Mouse (Mus musculus) heart, adult 2 months (tissue): Measurements from ENCODE around the gene Ccdc57. TPM values are rescaled to one million over a fixed set of nuclear protein-coding genes. Genes with fewer than 3 reads are reported as not detected.

Experiments used
- DNase-seq, 2 experiments: peaks; one replicate each; pipeline ENCODE4 v3.0.0; 2021
- H3K27ac ChIP-seq: fragments of 200-600 bp; 2 replicates; pipeline ENCODE4 v1.8.1; 2022
- H3K27me3 ChIP-seq: fragments of 200-500 bp; 2 replicates; pipeline ENCODE4 v1.6.1; 2012; ENCODE audit warnings: mild to moderate bottlenecking, low read length, inconsistent platforms, mixed read lengths; ENCODE audit not compliant: control insufficient read depth, insufficient read depth
- H3K36me3 ChIP-seq: fragments of 200-500 bp; 2 replicates; pipeline ENCODE4 v1.6.1; 2012; ENCODE audit warnings: low read length, inconsistent platforms; ENCODE audit not compliant: control insufficient read depth, insufficient read depth
- H3K4me1 ChIP-seq: fragments of 200-500 bp; 2 replicates; pipeline ENCODE4 v1.6.1; 2011; ENCODE audit warnings: low read length; ENCODE audit not compliant: control insufficient read depth, insufficient read depth
- H3K4me3 ChIP-seq: fragments of 200-600 bp; 2 replicates; pipeline ENCODE4 v1.8.1; 2022
- H3K79me2 ChIP-seq: fragments of 200-500 bp; replicated peaks from 2 replicates; pipeline ENCODE4 v1.6.1; 2012; ENCODE audit warnings: mild to moderate bottlenecking, inconsistent platforms, low read length, moderate library complexity, mixed read lengths; ENCODE audit not compliant: control insufficient read depth, insufficient read depth
- H3K9ac ChIP-seq: fragments of 200-500 bp; 2 replicates; pipeline ENCODE4 v1.6.1; 2012; ENCODE audit warnings: low read depth, mild to moderate bottlenecking, control low read depth, inconsistent platforms, low read length, mixed read lengths
- CTCF ChIP-seq: fragments of 200-600 bp; IDR thresholded peaks from 2 replicates; pipeline ENCODE4 v1.8.1; 2022; ENCODE audit warnings: antibody characterized with exemption, mild to moderate bottlenecking, moderate library complexity
- EP300 ChIP-seq: fragments of 200-500 bp; IDR thresholded peaks from 2 replicates; pipeline ENCODE4 v1.6.1; 2011; ENCODE audit warnings: low read depth, low read length, control low read depth; ENCODE audit not compliant: insufficient read depth
- POLR2A ChIP-seq: fragments of 200-500 bp; IDR thresholded peaks from 2 replicates; pipeline ENCODE4 v1.6.1; 2011; ENCODE audit warnings: mild to moderate bottlenecking, low read depth, low read length, control low read depth; ENCODE audit not compliant: insufficient read depth
- WGBS: fragments of 180-500 bp; shearing (Covaris S2); methylation state at CpG from one replicate; pipeline ENCODE4 v1.1.7; 2018; 5-methylcytosine and 5-hydroxymethylcytosine counted together
- intact Hi-C: fragments of 180-260 bp; cut with DNase I; formaldehyde crosslinking; loops from one replicate; pipeline ENCODE4 v1.15.1; 2025
- polyA plus RNA-seq: library from polyadenylated mRNA; depleted of rRNA; stranded (reverse); fragments of >200 nt; gene quantifications from 2 replicates; pipeline ENCODE4 v1.2.3, GENCODE M21; 2012
- total RNA-seq, 2 experiments: library from RNA; stranded (reverse); gene quantifications; 2 replicates each; pipeline ENCODE4 v1.2.3; 2021

Gene Ccdc57
- total and polyA plus RNA-seq, 3 experiments: 0.86 to 1.3 (median 1.1) TPM

DNA sequence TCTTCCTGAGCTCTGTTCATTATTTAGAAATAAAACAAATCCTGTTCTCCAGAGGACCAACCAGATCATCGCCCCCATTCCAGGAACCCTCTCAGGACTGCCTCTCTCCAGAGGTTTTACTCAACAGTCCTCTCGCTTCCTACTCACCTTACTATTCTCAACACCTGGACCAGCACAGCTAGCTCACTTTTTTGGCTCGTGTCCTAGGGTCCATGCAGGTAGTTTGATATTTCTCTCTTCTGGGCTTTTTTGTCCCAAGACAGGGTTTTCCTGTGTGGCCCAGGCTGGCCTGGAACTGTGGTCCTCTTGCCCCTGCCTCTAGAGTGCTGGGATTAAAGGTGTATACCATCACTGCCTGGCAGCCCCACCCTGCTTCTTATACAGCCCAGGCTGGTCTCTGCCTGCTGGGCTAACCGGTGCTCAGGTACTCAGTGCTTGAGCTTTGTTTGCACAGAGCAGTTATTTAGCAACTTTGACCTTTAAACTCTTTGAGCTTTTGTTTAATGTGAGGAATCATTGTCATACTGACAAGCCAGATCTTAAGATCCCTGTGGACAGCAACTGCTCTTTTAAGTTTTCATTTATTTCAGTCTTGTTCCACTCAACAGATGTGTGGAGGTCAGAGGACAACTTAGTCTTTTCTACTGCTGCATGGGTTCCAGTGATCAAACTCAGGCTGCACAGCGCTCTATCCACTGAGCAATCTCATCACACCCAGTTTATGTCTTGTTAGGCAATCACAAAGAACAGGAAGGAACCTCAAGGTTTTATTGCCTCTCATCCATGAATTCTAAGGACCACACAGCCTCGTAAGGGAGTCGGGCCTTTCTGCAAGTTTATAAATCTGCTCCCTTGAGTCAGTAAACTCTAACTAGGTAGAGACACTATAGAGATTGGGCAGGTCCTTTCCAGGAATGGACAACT is 127.0 kb downstream of the Ccdc57 start:
- no peak for TF ChIP-seq POLR2A
- no peak for TF ChIP-seq EP300
- no peak for TF ChIP-seq CTCF
- Histone ChIP-seq H3K27ac (no peak overlapping the region), H3K4me3 (no peak overlapping the region), H3K36me3 (no peaks in the 10 kb centered on the region), H3K27me3 (no peaks in the 10 kb centered on the region), H3K79me2 (no peaks in the 10 kb centered on the region), H3K4me1 (peaks cover 2% of the 10 kb centered on the region; the same call in 1 of the 2 replicates), H3K9ac (no peak overlapping the region)
- intact Hi-C loops: no loop called here
- 86% methylated on average over 7 of the region's 7 CpGs for WGBS
- DNase-seq: no peak

DNA sequence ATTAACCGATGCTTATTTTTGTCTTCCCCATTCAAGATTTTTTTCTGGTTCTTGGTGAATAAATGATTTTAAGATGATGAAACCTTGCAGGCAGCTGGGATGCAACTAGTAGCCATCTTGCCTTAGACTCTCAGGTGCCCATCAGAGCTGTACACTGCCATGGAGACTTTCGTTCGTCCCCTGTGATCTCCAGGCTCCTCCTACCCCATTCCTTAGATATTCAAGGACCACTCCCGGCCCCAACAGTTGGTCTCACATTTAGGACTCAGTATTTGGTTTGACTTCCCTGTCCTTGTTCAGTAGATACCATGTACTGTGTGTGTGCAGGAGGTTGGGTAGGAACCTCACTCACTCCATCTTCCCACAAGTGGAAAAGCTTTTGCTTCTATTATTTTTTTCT is 127.9 kb downstream of the Ccdc57 start:
- Histone ChIP-seq H3K27me3 (no peaks in the 10 kb centered on the region), H3K27ac (no peak overlapping the region), H3K9ac (no peak overlapping the region), H3K36me3 (no peaks in the 10 kb centered on the region), H3K79me2 (no peaks in the 10 kb centered on the region), H3K4me3 (no peak overlapping the region), H3K4me1 (peaks cover 2% of the 10 kb centered on the region; the same call in 1 of the 2 replicates)
- 67% methylated on average over 4 of the region's 4 CpGs for WGBS
- intact Hi-C loops: no loop called here
- TF ChIP-seq EP300 (no peak), POLR2A (no peak), CTCF (no peak)
- no peak for DNase-seq

GRCm38 (mm10) chr11:120804274-120804673 is 128.4 kb downstream of the Ccdc57 start:
- Histone ChIP-seq H3K27ac (no peak overlapping the region), H3K9ac (no peak overlapping the region), H3K79me2 (no peaks in the 10 kb centered on the region), H3K4me1 (peaks cover 2% of the 10 kb centered on the region; the same call in 1 of the 2 replicates), H3K4me3 (no peak overlapping the region), H3K36me3 (no peaks in the 10 kb centered on the region), H3K27me3 (no peaks in the 10 kb centered on the region)
- intact Hi-C loops: no loop called here
- DNase-seq: no peak
- TF ChIP-seq POLR2A: no peak
- TF ChIP-seq EP300: no peak
- TF ChIP-seq CTCF: no peak
- WGBS: 78% methylated on average over 7 of the region's 7 CpGs

DNA sequence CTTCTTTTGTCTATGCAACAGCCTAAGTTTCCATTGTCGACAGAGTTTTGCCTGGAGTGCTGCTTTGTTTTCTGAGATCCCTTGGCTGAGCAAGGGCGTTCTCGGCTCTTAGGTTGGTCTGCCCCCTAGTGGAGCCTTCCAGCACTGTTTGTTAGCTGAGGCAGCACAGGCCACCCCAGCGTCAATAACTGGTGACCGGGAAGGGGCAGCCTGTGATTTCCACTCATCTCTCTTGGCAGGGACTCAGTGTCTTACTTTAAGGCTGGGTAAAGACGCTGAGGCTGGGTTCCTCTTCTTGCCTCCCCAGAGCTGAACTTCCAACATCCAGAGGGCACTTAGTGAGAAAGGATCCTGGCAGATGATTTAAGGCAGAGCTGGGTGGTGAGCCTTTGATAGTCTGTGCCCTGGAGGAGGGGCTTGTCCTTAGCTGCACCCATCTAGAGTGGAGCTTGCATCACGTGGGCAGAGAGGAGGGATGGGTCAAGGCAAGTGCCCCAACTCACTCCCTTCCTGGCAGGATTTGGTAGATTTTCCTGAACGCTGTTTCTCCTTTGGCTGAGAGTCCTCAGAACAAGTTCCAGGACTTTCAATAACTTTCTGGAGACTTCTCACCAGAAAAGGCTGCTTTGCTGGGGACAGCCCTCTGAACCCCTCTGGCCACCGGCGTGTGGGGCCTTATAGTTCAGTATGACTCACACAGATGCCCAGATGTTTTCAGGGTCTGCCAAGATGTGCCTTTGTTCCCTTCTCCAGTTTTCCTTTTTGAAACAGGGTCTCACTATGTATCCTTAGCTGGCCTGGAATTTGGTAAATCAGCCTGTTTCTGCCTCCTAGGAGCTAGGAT is 132.4 kb downstream of the Ccdc57 start:
- no peaks in the 10 kb centered on the region for H3K27me3 ChIP-seq
- H3K4me3 ChIP-seq: peak overlapping the region; percentile 15; the same call in 1 of the 2 replicates
- H3K4me1 ChIP-seq: peaks cover 4% of the 10 kb centered on the region
- DNase-seq: peak; percentile 89 to 90
- H3K9ac ChIP-seq: no peak overlapping the region
- no peaks in the 10 kb centered on the region; the same call in 1 of the 2 replicates for H3K79me2 ChIP-seq
- 9% methylated on average over 10 of the region's 10 CpGs for WGBS
- intact Hi-C loops: loop anchor here (1.0 to 2.0 kb wide), 2 partner anchors 23 to 80 kb away; no protein-coding TSS in a partner anchor
- no peaks in the 10 kb centered on the region for H3K36me3 ChIP-seq
- TF ChIP-seq EP300 (peak; percentile 46; the same call in 1 of the 2 replicates), POLR2A (peak; percentile 46; the same call in 1 of the 2 replicates), CTCF (peak; percentile 99)
- H3K27ac ChIP-seq: peak overlapping the region; percentile 65

- DNase-seq: no peak
- Histone ChIP-seq H3K27ac (peak overlapping the region; percentile 65; the same call in 1 of the 2 replicates), H3K4me1 (peaks cover 8% of the 10 kb centered on the region), H3K4me3 (peak overlapping the region; percentile 15; the same call in 1 of the 2 replicates), H3K9ac (no peak overlapping the region), H3K79me2 (no peaks in the 10 kb centered on the region; the same call in 1 of the 2 replicates), H3K36me3 (no peaks in the 10 kb centered on the region), H3K27me3 (no peaks in the 10 kb centered on the region)
- intact Hi-C loops: no loop called here
- TF ChIP-seq EP300 (no peak), POLR2A (no peak), CTCF (no peak)
- 53% methylated on average over 6 of the region's 6 CpGs for WGBS
These were observed 133.3 kb downstream of the Ccdc57 start for GRCm38 (mm10) chr11:120799316-120799890.
